Mouse (Mus musculus): ENCODE measurements around the gene Stkld1.
A peak's percentile ranks its signal among the peaks of the same experiment; 100 is the strongest.
"Not testable (repeated sequence)": the region's sequence is repeated elsewhere in the genome, so short reads cannot be mapped to it uniquely, and the experiment has no call there.

The Stkld1 gene

DNA sequence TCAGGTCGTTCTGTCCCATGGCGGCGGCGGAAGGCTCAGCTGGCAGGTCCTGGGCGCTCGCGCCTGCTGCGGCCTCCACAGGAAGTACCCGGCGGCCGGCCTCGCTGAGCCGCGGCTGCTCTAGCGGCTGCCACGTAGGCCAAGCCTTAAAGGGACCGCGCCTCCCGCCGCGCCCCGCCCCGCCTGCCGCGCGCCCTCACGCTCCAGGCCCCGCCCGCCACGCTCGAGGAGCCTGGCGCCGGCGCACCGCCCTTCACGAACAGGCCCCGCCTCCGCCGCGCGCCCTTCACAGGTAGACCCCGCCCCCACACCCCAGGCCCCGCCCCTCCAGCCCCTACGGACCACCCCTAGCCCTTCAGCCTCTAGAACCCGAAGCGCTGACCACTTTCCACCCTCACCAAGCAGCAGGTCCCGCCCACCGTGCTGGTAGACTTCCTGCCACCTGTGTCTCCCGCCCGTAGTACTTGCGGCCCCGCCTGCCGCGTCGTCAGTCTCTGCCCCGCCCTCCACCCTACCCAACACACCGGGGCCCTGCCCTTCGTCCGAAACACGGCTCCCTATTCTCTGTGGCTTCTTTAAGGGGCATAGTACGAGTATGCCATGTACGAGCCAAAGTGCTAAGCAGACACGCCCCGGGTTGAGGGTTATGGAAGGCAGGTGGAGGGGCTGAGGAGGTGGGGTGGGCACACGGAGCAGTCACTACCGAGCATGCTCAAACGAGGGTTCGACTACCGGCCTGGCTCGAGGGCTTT lies at the start of gene Stkld1, which contains the start of gene Surf4:
TSS of gene Stkld1 (plus strand) at position 744 of the 752 bp plus-strand sequence.
TSS of gene Surf4 (minus strand) at position 625 of the 752 bp plus-strand sequence.
- DNase-seq, result peak; percentile 94

GRCm38 (mm10) chr2:26885541-26885940 lies 48.3 kb upstream of the Stkld1 start:
- not testable (repeated sequence) for DNase-seq

DNA sequence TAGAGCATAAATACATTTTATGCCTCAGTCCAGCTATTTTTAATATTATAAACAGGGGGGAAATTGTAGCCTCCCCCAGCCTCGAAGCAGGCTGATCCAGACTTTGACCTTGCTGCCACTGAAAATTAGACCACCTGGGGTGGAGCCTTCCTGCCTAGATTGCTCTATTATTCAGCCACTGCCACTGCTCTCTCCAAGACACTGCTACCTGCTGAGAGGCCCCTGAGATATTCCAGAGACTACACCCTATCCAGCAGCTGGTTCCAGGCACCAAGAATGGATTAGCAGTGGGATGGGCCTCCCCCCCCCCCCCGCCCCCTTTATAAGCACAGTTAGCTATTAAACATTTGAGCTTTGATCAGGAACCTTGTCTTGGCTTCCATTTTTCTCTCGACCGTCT lies 47.7 kb upstream of the Stkld1 start:
- DNase-seq, result not testable (repeated sequence)

- no peak for DNase-seq
Observed at GRCm38 (mm10) chr2:26895898-26896297, 37.9 kb upstream of the Stkld1 start.

- DNase-seq, result no peak
Observed at GRCm38 (mm10) chr2:26900731-26901130, 33.1 kb upstream of the Stkld1 start.

DNA sequence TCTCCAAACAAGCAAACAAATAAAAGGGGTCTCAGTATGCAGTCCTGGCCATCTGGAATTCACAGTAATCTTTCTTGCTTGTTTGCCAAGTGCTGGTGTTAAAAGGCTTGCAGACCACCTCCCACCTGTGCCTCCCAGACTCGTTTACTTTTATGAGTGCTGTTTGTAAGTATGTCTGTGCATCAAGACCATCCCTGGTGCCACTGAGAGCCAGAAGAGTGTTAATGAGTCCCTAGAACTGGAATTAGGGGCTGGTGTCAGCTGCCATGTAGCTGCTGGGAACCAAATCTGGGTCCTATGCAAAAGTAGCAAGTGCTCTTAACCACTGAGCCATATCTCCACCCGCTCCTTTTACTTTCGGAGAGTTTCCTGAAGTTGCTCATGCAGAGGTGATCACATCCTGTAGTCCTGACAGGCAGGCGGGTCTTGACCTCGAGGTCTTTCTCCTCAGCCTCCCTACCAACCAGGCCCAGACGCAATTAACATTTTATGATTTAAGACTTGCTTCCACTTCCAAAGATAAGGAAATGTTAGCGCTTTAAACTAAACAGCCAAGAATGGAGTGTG lies 31.9 kb upstream of the Stkld1 start:
- DNase-seq, result no peak

- DNase-seq, result peak; percentile 96
Observed at GRCm38 (mm10) chr2:26902467-26903220, 31.2 kb upstream of the Stkld1 start, which contains the start of gene Surf6. TSS of gene Surf6 (minus strand) at chr2:26902879.

- no peak for DNase-seq
Observed at GRCm38 (mm10) chr2:26903311-26903710, 30.5 kb upstream of the Stkld1 start.

DNA sequence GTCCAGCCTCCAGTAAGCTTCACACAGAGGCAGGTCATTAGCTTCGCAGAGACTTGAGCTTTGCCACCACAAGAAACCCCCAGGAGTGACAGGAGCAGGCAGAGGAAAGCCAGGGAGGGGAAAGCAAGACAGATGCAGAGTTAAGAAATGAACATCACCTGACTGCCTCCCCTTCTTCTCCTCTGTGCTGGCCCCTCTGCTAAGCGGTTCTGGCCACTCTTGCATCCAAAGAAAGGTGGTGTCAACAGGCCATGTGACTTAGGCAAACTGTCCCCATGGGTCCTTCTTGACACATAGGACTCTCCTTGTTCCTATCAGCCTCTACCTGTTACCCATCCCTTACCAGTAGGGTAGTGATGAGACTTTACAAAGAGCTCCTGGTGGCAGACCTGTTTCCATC lies 27.9 kb upstream of the Stkld1 start:
- no peak for DNase-seq

DNA sequence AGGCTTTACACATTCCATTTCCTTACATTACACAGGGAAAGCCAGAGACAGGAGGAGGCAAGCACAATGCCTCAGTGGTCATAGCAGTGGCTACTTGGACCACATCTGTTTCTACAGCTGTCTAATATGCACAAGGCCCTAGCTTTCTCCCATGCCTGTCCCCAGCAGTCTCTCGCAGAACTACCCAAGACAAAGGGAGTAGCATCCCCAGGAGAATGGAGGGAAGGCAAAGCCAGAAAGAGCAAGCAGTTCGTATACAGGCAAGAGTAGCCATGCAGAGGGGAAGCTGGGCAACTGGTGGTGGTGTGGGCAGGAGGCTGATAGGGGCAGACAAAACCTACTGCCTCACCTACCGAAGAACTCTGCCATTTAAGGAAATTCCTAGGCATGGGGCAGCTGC lies 27.4 kb upstream of the Stkld1 start:
- DNase-seq, result no peak

GRCm38 (mm10) chr2:26907109-26907508 lies 26.7 kb upstream of the Stkld1 start:
- DNase-seq, result peak; percentile 35

GRCm38 (mm10) chr2:26908710-26909386 lies 25.0 kb upstream of the Stkld1 start:
- peak; percentile 42 for DNase-seq

- DNase-seq, result no peak
Observed at GRCm38 (mm10) chr2:26909387-26909784, 24.5 kb upstream of the Stkld1 start.

- DNase-seq, result peak; percentile 99
Observed at GRCm38 (mm10) chr2:26910124-26910993, 23.5 kb upstream of the Stkld1 start, which contains the start of the genes Med22 and Rpl7a. TSS of gene Med22 (minus strand) at chr2:26910677. TSS of gene Rpl7a (plus strand) at chr2:26910764.

DNA sequence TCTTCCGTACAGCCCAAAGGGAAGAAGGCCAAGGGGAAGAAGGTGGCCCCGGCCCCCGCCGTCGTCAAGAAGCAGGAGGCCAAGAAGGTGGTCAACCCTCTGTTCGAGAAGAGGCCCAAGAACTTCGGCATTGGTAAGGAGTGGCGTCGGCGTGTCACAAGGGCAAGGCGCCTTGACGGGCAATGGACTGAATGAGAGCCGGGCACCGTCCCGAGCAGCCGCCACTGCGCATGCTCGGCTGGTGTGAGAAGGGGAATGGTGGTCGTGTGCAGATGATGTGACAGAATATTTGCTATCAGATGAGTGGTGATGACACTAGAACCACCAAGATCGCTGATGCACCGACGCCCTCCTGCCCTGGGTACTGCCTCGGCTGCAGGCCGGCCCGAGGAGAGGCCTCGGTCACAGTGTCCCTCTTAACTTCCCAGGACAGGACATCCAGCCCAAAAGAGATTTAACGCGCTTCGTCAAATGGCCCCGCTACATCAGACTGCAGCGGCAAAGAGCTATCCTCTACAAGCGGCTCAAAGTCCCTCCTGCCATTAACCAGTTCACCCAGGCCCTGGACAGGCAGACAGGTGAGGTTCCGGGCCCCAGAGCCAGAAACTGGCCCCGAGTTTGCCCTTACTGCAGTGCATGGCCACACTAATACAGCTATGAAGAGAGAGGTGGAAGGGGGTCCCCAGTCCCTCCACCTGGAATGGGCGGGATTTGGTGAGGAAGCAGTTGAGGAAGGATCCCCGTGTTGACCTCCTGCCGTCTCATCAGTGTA lies 22.7 kb upstream of the Stkld1 start:
- DNase-seq, result no peak

GRCm38 (mm10) chr2:26912253-26912770 lies 21.5 kb upstream of the Stkld1 start:
- DNase-seq, result no peak

- no peak for DNase-seq
Observed at GRCm38 (mm10) chr2:26913416-26914147, 20.3 kb upstream of the Stkld1 start.

DNA sequence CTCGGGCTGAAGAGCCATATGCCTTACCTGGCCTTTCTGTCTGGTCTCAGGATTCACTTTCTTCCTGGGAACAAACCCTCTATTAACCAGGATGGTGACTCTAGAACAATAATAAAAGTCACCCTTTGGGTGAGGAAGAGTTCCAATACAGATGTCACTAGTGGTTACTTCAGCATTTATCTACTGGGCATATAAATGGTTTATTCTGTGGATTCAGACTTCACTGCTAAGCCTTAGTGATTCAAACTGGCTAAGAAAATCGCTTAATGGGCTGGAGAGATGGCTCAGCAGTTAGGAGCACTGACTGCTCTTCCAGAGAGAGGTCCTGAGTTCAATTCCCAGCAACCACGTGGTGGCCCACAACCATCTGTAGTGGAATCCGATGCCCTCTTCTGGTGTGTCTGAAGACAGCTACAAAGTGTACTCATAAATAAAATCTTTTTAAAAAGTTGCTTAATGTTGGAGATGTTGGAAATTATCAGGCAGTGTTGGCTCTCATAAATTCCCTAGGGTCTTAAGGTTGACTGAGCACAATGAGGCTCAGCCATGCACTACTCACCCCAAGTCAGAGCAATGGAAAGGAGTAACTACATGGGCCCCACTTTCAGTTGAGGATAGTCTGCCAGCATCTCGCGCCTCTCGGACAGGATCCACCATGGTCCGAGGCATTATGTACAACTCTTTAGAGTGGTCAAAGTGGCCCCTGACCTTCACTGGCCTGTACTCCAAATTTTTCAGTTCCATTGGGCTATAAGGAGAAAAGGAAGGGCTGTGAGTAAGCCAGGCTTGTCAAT lies 19.5 kb upstream of the Stkld1 start:
- DNase-seq, result no peak
